Mouse (Mus musculus): ENCODE measurements around the gene Zfp507.

The Zfp507 gene

GRCm38 (mm10) chr7:35782252-35782651 lies 20.6 kb downstream of the Zfp507 start:
- DNase-seq (ENCODE audit: low spot score): no peak

GRCm38 (mm10) chr7:35774127-35774526 lies 28.7 kb downstream of the Zfp507 start:
- no peak for DNase-seq (ENCODE audit: low spot score)

- DNase-seq (ENCODE audit: low spot score): no peak
Observed at GRCm38 (mm10) chr7:35772347-35772746, 30.5 kb downstream of the Zfp507 start.

- no peak for DNase-seq (ENCODE audit: low spot score)
Observed at GRCm38 (mm10) chr7:35771106-35771505, 31.7 kb downstream of the Zfp507 start.

DNA sequence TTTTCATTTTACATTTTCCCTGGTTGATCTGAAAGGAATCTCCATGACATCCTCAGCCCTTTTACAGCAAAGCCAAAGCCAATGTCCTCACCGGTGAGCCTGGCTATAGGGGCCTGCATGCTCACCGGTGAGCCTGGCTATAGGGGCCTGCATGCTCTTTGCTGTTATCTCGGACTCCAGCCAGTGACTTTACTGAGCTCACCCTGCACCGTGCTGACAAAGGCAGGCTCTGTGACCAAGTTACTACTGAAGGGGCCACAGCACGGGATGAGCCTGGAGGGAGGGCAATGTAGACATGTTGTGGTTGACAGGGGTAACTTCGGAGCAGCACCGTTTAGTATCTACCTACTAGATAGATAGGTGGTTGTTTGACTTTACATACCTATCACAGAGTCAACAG lies 32.7 kb downstream of the Zfp507 start:
- DNase-seq (ENCODE audit: low spot score): no peak

GRCm38 (mm10) chr7:35764461-35764860 lies 38.3 kb downstream of the Zfp507 start:
- no peak for DNase-seq (ENCODE audit: low spot score)

DNA sequence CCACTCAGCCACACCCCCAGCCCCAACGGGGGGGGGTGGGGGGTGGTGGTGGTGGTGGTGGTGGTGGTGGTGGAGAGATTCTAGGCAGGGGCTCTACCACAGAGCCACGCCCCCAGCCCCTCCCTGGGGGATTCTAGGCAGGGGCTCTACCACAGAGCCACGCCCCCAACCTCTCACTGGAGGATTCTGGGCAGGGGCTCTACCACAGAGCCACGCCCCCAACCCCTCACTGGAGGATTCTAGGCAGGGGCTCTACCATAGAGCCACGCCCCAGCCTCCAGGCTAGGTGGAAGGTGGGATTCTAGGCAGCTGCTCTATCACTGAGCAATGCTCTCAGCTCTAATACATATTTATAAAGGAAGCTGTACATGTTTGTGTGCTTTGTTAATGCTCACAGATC lies 41.0 kb downstream of the Zfp507 start:
- no peak for DNase-seq (ENCODE audit: low spot score)

- no peak for DNase-seq (ENCODE audit: low spot score)
Observed at GRCm38 (mm10) chr7:35759602-35760001, 43.2 kb downstream of the Zfp507 start.

DNA sequence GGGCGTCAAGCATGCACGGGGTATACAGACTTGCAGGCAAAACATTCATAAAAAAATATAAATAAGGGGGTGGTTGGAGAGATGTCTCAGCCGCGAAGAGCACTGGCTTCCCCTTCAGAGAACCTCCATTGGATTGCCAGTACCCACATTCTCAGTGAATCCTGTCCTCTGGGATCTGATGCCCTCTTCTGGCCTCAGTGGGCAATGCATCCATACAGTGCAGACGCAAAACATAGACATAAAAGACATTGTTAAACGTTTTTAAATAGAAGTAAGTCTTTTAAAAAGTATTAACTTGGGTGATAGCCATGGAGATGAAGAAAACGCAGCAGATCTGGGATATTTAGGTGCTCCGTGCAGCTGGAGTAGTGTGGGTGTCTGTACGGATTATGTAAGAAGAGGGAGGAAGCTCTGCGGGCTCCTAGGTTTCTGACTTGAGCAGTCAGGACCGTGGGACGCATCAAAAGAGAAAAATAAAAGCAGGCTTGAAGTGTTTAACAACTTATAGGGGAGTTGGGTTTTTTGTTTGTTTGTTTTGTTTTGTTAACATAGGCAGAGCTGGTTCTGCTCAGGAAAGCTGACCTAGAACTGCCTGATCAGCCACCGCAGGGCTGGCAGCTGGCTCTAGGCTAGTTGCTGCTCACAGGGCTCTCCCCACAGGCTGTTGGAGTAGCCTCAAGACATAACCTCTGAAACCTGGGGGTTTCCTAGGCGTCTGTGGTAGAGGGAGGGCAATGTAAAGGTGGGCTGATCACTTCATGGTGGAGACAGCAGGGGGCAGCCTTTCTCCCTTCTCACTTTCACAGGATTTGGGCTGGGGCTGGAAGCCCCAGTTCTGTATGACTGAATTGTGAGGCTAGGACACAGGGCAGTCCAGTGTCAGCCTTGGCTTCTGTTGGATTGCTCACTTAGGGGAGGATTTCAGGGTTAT lies 46.0 kb downstream of the Zfp507 start:
- DNase-seq (ENCODE audit: low spot score): no peak

DNA sequence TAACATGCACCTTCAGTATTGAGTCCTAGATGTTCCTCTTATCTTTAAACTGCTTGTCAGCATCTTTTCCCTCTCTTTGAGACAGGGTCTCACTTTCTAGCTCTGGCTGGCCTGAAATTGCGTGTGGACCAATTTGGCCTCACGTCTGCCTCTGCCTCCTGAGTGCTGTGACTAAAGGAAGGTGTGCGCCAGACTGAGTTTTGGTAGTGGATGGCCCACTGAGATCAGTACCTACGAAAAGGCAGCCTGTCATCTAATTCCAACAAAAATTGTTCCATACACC lies 48.0 kb downstream of the Zfp507 start:
- no peak for DNase-seq (ENCODE audit: low spot score)

GRCm38 (mm10) chr7:35754033-35754885 lies 48.5 kb downstream of the Zfp507 start, which contains the start of gene Dpy19l3:
Gene Dpy19l3 (minus strand): TSS chr7:35754454.
- DNase-seq (ENCODE audit: low spot score): peak; percentile 95

DNA sequence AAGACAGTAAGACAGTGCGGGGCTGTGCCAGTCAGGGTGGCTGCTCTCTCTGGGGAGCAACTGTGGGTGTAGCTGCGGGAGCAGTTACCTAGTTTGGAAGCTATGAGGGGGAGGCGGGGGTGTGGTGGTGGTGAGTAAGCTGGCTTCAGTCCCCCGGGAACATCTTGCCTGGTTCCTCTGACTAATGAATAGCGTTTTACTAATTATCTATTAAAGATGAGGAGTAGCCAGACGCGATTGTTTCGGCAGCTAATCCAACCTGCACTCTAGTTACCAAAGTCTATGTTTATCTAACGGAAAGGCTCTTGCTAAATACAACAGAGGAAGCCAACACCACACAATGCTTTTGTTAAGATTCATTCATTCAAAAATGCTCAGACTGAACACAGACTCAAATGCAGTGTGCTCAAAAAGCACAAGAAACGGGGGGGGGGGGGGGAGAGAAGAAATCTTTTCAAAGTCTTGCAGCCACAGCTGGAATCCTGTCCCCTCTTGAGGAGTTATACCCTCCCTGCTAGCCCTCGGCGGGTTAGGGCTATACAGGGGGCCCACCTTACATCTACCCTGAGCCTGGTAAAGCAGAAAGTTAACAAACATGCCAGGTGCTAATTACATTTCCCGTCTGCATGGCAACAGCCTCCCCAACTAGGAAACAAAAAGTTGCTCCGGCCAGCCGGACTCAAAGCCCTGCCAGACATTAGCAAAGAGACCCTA lies 49.3 kb downstream of the Zfp507 start:
- no peak for DNase-seq (ENCODE audit: low spot score)

- no peak for DNase-seq (ENCODE audit: low spot score)
Observed at GRCm38 (mm10) chr7:35750873-35751272, 51.9 kb downstream of the Zfp507 start.

DNA sequence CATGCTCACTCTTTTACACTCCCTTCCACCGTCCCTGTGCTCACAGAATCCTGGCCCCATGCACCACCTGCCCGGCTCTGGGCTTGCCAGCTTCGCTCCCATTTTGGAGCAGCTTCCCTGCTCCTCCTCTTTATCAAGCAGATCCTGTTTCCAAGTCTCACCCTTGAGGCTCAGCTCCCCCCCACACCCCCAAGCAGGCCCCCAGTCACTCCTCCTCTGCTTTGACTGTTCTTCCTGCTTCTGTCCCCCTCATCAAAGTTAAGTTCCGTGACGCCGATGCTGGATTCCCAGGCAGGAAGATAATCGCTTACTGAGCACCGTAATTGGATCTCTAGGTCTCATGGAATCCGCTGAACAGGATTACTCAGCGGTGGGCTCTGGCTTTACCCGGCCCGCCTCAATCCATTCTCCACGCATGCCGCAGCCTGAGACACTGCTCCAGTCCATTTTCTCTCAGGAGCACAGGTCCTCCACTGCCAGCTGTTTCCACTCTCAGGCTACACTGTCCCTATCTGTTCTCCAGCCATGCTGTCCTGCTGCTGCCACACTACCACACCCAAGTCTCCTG lies 55.3 kb downstream of the Zfp507 start:
- DNase-seq (ENCODE audit: low spot score): no peak

GRCm38 (mm10) chr7:35746686-35747396 lies 56.0 kb downstream of the Zfp507 start:
- no peak for DNase-seq (ENCODE audit: low spot score)

DNA sequence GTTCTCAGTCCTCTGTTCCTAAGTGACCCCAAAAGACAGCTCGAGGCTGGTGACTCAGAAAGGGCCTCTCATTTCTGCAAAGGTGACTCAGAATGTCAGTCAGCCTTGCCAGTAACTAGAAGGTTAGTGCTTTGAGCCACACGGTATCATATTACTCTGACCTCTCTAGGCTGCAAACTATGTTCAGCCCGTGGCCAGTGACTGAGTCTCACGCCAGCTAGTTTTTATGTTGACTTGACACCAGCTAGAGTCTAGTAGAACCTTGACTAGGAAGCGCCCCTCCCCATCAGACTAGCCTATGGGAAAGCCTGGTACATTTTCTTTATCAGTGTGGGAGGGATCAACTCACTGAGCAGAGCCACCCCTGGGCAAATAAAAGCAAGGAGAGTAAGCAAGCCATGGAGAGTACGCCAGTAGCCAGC lies 57.5 kb downstream of the Zfp507 start:
- DNase-seq (ENCODE audit: low spot score): no peak

- no peak for DNase-seq (ENCODE audit: low spot score)
Observed at GRCm38 (mm10) chr7:35744771-35745170, 58.0 kb downstream of the Zfp507 start.

GRCm38 (mm10) chr7:35742310-35742709 lies 60.5 kb downstream of the Zfp507 start:
- DNase-seq (ENCODE audit: low spot score): no peak

DNA sequence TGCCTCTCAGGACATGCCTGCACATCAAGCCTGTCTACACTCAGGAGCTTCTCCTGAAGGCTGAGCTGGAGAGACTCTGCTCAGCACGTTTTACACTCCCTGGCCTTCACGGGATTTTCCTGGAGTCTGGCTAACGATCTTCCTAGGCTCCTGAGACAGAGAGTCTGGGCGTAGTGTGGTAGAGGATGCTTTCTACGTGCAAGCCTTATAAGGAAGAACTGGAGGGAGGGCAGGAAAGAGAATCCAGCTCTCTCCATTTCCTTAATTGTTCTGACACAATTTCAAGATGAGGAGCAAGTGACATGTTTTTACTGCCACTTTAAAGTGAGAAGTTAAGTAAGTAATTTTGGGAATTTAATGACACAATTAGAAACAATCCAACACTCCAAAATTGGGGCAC lies 60.9 kb downstream of the Zfp507 start:
- no peak for DNase-seq (ENCODE audit: low spot score)

DNA sequence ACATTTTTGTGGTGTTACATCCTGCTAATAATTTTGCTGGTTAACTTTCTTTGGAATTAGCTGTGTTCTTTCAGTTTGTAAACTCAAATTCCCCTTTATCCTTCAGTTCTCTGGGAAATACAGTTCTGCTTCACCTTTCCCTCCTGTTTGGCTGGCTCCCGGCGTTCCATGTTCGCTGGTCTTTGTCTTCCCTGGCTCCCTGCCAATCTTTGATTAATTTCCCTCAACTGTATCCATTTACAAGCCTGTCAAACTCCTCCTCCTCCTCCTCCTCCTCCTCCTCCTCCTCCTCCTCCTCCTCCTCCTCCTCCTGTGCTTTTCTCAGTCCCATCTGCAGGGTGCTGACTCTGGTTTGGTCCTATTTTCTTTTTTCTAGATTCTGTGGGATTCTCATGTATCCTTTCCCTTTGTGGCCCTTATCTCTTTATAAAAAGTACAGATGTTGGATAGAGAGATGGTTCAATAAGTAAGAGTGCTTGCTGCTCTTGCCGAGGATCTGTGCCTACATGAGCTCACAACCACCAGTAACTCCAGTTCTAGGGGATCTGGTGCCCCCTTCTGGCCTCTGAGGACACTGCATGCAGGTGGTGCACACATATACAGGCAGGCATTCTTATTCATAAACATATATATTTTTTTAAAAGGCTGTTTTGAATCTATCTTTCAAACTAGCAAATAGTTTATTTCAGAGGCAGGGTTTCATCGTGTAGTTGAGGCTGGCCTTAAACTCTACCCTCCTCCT lies 62.1 kb downstream of the Zfp507 start:
- DNase-seq (ENCODE audit: low spot score): peak; percentile 41

- DNase-seq (ENCODE audit: low spot score): no peak
Observed at GRCm38 (mm10) chr7:35738871-35739270, 63.9 kb downstream of the Zfp507 start.

All from ovary, postnatal 14 days (tissue).